Mouse (Mus musculus) left cerebral cortex, adult 11 months (tissue): ENCODE measurements around the gene Gadl1.
A peak's percentile ranks its signal among the peaks of the same experiment; 100 is the strongest.
"Not testable (repeated sequence)": the region's sequence is repeated elsewhere in the genome, so short reads cannot be mapped to it uniquely, and the experiment has no call there.

Experiments used
- DNase-seq: peaks from one replicate; pipeline ENCODE4 v3.0.0; 2022; ENCODE audit warnings: low spot score

Gadl1 gene

GRCm38 (mm10) chr9:116025371-116025770 lies 116.1 kb downstream of the Gadl1 start:
- no peak for DNase-seq

DNA sequence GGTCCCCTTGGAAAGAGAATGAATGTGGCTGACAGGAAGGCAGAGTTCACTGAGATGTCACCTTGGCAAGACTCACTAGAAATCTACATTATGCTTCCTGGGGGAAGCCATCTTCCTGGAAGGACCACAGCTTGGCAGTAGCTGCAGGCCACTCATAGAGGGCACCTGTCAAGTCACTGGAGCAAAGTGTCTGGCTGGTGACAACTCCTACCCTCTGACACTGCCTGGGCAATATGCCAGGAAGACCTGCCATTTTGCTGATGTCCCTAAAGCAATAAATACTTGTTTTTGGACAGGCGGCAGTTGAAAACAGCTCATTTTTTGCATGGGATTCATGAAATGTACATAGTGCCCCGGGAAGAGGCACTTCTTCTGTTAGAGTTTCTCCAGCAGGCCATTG lies 119.8 kb downstream of the Gadl1 start:
- no peak for DNase-seq

DNA sequence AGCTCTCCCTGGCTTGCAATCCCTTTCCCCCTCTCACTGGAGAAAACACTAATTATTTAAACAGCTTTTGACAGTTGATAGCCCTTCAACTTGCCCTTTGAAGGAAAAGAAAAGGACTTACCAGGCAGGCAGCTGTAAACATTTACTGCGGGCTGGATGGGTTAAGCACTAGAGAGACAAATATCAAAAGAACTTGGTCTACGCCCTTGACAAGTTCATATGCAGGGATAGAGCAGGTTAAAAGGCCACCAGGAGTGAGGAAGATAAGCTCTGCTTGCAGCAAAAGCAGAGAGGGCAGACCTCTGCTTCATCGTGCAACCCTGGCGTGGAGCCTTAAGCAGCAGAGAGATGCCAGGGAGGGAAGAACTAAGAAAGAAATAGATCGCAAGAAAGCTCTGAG lies 123.5 kb downstream of the Gadl1 start:
- DNase-seq, result no peak

DNA sequence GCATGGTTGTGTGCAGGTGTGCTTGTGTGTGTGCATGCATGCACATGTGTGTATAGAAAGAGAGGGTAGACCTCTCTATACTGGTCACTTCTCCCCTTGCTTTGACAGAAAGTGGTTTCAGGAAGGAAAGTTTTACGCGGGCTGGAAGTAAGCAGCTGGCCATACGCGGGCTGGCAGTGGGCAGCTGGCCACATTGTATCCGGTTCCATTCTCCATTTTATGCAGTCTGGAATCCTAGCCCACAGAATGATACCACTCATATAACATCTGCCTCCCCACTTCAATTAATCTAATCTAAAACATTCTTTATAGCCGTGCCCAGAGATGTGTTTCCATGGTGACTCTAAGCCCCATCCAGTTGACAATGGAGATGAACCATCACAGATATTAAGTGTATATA lies 129.0 kb downstream of the Gadl1 start:
- no peak for DNase-seq

GRCm38 (mm10) chr9:116039981-116040380 lies 130.7 kb downstream of the Gadl1 start:
- DNase-seq, result no peak

- DNase-seq, result not testable (repeated sequence)
Measured at GRCm38 (mm10) chr9:116040852-116041251, 131.6 kb downstream of the Gadl1 start.

DNA sequence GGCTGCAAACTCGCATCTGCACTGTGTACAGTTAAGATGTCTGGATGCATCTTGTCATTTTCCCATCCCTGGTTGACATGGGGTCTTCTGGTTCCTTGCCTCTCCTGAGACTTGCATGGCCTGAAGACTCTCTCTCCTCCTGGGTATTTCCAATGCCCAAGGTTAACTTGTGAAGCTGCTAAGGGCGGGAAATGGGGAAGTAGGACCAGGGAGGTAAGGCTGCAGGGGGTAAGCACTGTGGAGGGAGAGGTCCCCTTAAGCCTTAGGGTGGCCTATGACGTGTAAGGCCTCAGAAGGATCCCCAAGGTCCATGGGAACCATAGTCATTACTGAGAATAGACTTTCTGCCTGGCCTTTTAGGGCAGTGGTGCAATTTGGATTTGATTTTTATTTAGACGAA lies 132.1 kb downstream of the Gadl1 start:
- DNase-seq, result no peak

- DNase-seq, result peak; percentile 77
Measured at GRCm38 (mm10) chr9:116041787-116042186, 132.5 kb downstream of the Gadl1 start.

DNA sequence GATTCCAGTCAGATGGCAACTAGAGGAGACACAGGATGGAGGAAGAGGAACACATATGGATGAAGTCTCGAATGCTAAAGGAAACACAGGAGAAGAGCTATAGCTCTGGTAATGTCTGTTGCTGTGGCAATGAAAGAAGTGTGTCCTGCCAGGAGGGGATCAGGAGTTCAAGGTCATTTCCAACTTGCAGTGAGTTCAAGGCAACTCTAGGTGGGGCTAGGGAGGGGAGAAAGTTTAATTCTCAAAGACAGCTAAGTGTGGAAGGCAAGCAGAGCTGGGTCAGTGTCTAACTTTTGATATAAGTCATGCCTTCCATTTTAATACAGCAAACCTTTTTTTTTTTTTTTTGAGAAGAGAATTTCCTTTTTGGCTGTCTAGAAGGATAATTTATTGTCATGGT lies 140.7 kb downstream of the Gadl1 start:
- DNase-seq, result no peak

- no peak for DNase-seq
Measured at GRCm38 (mm10) chr9:116053976-116054375, 144.7 kb downstream of the Gadl1 start.

- no peak for DNase-seq
Measured at GRCm38 (mm10) chr9:116058475-116058874, 149.2 kb downstream of the Gadl1 start.

DNA sequence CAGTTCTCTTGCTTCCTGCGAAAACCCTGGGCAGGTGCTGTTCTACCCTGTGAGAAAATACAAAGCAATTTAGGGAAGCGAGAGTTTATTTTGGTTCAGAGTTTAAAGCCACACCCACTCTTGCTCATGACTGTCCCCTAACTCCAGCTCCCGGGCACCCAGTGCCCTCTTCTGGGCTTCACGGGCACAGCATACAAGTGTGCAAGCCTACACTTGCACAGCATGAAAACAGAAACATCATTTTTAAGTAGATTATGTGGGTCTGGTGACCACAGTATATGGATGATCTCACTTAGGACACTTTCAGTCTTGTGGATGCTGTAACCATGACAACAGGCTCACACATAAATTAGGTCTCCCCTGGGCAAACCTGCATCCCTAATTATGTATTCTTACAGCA lies 149.9 kb downstream of the Gadl1 start:
- DNase-seq, result no peak

- DNase-seq, result no peak
Measured at GRCm38 (mm10) chr9:116060691-116061090, 151.4 kb downstream of the Gadl1 start.

GRCm38 (mm10) chr9:116064774-116065173 lies 155.5 kb downstream of the Gadl1 start:
- DNase-seq, result no peak

DNA sequence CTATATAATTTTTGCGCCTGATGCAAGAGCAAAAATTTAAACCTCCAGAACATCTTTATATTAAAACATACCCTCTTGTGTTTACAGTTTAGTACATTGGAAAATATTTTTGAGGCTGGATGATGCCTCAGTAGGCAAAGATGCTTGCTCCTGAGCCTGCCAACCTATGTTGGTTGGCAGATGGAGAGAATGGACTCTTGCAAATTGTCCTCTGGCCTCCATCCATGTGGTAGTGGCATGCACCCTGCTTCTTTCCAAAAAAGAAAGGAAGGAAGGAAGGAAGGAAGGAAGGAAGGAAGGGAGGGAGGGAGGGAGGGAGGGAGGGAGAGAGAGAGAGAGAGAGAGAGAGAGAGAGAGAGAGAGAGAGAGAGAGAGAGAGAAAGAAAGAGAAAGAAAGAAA lies 162.3 kb downstream of the Gadl1 start:
- DNase-seq, result not testable (repeated sequence)

- no peak for DNase-seq
Measured at GRCm38 (mm10) chr9:116076163-116076562, 166.9 kb downstream of the Gadl1 start.

- DNase-seq, result no peak
Measured at GRCm38 (mm10) chr9:116076946-116077345, 167.7 kb downstream of the Gadl1 start.

DNA sequence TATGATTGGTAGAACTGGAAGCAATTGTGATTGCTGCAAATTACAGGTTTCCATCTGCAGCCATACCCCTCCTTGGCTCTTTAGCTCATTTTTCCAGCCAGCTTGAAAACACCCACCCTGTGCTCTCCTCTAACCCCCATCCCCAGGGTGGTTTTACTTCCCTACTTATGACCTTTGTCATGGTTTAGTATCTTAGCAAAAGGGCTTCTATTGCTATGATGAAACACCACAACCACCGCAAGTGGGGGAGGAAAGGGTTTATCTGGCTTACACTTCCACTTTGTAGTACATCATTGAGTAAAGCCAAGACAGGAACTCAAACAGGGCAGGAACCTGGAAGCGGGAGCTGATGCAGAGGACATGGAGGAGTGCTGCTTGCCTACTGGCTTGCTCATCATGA lies 168.2 kb downstream of the Gadl1 start:
- DNase-seq, result no peak

GRCm38 (mm10) chr9:116081781-116082180 lies 172.5 kb downstream of the Gadl1 start:
- no peak for DNase-seq

DNA sequence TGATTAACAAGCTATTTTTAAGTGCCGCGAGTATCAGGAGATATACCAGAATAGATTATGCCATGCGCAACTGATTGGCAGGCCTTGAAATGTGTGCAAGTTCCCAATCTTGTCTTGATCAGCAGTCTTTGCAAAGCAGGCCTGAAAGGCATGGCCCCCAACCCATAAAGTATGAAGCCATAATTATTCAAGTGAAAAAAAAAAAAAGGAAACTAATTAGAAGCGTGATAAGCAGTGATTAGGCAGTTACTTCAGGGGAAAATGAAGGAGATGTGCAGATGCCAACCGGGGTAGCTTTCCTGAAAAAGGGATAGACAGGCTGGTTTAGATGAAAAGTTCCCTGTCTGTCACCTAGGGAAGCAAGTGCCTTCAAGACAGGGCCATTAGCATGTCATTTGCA lies 174.0 kb downstream of the Gadl1 start:
- no peak for DNase-seq

- DNase-seq, result no peak
Measured at GRCm38 (mm10) chr9:116083726-116084323, 174.6 kb downstream of the Gadl1 start.

DNA sequence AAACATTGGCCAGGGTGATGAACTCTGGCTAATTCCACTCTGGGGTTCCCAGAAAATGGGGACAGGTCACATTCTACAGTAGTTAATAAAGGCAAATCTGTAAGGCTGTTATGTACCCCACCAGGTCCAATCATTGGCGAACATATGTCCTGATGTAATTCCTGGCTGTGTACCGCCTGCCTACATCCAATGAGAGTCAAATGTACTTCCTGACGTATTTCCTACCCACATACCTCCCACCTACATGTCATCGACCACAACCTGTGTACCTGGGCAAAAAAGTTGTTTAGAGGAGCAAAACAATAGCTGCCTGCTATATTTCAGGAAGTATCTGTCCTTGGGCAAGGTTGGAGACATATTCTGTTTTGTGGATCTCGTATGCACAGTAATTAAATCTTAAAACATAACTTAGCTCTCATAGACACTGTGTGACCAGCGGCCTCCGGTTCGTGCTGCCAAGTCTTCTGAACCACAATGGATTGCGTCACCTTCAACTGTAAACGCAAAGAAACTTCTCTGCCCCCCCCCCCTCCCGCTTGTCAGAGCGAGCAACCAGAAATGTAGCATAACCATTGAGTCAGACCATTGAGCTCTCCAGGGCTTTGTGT lies 175.2 kb downstream of the Gadl1 start:
- no peak for DNase-seq

GRCm38 (mm10) chr9:116085999-116086398 lies 176.7 kb downstream of the Gadl1 start:
- no peak for DNase-seq

GRCm38 (mm10) chr9:116087263-116087662 lies 178.0 kb downstream of the Gadl1 start:
- no peak for DNase-seq
